Mouse (Mus musculus) gastrocnemius, postnatal 36 days (tissue): ENCODE data around the gene Gdf2. TPM values are rescaled to one million over a fixed set of nuclear protein-coding genes. Genes with fewer than 3 reads are reported as not detected.

Experiments used
- DNase-seq, 2 experiments: peaks; one replicate each; pipeline ENCODE4 v3.0.0; 2022
- intact Hi-C: fragments of 180-260 bp; cut with DNase I; formaldehyde crosslinking; loops from one replicate; pipeline ENCODE4 v1.15.1; 2025
- long read RNA-seq, 2 experiments: library from polyadenylated mRNA; stranded (forward); transcript quantifications; one replicate each; pipeline ENCODE4 v2.0.0; 2021
- total RNA-seq, 2 experiments: library from RNA; stranded (reverse); gene quantifications; 2 replicates each; pipeline ENCODE4 v1.2.3; 2021

Gdf2 gene
- total RNA-seq = not detected
- long read RNA-seq, experiment 1 = 0 reads
- long read RNA-seq, experiment 2 = 0 reads

- no peak for DNase-seq
- intact Hi-C loops = no loop called here
Observed at GRCm38 (mm10) chr14:33940739-33941138, at the start of gene Gdf2. Gdf2 (plus strand) TSS chr14:33941039.

- intact Hi-C loops = no loop called here
- no peak for DNase-seq
Observed at GRCm38 (mm10) chr14:33891507-33891906, 49.3 kb upstream of the Gdf2 start.

DNA sequence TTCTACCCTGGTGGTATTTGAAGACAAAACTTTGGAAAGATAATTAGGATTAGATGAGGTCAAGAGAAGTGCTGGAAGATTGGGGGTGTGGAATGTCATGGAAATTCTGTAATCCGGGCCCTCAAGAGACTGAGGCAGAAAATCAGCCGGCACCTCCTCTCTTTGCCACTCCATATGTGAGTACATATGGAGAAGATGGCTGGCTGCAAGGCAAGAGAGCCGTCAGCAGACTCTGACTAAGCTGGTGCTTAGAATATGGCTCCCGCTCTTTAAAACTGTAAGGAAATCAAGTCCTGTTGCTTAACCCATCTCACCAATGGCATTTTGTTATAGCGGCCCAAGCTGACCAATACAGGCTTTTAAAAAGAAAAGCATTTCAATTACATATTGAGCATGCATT lies 45.1 kb upstream of the Gdf2 start:
- intact Hi-C loops = no loop called here
- DNase-seq = no peak

DNA sequence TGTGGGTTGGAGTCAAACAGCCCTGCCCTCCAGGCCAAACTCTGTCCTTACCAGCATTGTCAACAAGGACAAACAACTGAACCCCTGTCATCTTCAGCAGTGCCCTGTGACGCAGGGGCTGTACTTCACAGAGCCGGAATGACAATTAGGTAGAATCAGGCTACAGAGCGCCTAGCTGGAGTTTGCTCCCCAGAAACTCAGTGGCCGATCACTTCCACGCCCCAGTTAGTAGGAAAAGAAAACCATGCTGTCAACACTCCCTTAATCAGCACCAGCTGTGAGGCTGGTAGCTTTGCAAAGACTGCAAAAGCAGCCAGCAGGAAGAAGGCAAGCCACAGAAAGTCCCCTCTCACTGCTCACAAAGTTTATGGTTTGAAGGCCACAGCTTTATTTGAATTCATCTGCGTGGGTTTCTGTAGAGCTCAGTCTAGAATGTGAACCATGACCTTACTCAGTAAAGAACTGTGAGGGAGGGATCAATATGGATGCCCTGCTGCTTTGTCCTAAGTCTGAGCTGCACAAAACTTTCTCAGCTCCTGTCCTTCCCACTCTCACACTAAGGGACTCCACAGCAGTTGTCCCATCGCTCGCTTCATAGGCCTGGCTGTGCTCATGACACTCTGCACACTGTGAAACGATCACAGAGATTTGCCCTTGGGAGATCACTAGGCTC lies 44.1 kb upstream of the Gdf2 start:
- no peak for DNase-seq
- intact Hi-C loops = no loop called here

GRCm38 (mm10) chr14:33902783-33903182 lies 38.1 kb upstream of the Gdf2 start:
- intact Hi-C loops = no loop called here
- peak in 1 of 2 experiments; percentile 0 for DNase-seq

GRCm38 (mm10) chr14:33903199-33903598 lies 37.6 kb upstream of the Gdf2 start:
- peak in 1 of 2 experiments; percentile 13 for DNase-seq
- intact Hi-C loops = no loop called here

- no peak for DNase-seq
- intact Hi-C loops = no loop called here
Observed at GRCm38 (mm10) chr14:33904851-33905250, 36.0 kb upstream of the Gdf2 start.

GRCm38 (mm10) chr14:33913727-33914126 lies 27.1 kb upstream of the Gdf2 start:
- peak; percentile 29 to 43 for DNase-seq
- intact Hi-C loops = loop anchor here (1.0 to 10.0 kb wide), 2 partner anchors 139 to 218 kb away; no protein-coding TSS in a partner anchor

DNA sequence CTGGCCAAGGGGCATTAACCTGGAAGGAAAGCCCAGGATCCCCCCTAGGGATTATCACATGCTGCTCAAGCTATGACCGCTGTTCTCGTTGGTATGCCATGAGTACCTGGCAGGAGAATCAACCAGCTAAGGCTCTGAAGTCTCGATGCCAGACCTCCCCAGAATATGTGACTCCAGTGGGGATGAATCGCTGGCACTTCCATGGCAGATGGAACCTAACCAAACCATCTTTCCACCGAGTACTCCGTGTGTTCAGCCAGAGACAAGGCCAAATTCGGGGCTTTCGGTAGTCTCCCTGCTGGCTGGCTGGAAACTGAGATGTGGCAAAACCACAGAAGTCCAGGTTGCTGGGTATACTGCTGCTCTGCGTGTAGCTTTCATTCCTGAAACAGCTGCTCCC lies 26.6 kb upstream of the Gdf2 start:
- intact Hi-C loops = loop anchor here (10.0 kb wide), 1 partner anchor 139 kb away; no protein-coding TSS in a partner anchor

GRCm38 (mm10) chr14:33920727-33921559 lies 19.9 kb upstream of the Gdf2 start:
- no peak for DNase-seq
- intact Hi-C loops = no loop called here

More for the DNA sequence above, 26.6 kb upstream of the Gdf2 start:
- peak in 1 of 2 experiments; percentile 9 for DNase-seq

- no peak for DNase-seq
- intact Hi-C loops = no loop called here
Observed at GRCm38 (mm10) chr14:33922771-33923167, 18.1 kb upstream of the Gdf2 start.

GRCm38 (mm10) chr14:33923168-33924070 lies 17.4 kb upstream of the Gdf2 start, which contains the start of gene Gdf10:
Gdf10 (plus strand) TSS chr14:33923587.
- intact Hi-C loops = no loop called here
- DNase-seq = peak in 1 of 2 experiments; percentile 30

- no peak for DNase-seq
- intact Hi-C loops = loop anchor here (5.0 kb wide), 2 partner anchors 235 to 260 kb away; no protein-coding TSS in a partner anchor
Observed at GRCm38 (mm10) chr14:33931853-33932252, 9.0 kb upstream of the Gdf2 start.

DNA sequence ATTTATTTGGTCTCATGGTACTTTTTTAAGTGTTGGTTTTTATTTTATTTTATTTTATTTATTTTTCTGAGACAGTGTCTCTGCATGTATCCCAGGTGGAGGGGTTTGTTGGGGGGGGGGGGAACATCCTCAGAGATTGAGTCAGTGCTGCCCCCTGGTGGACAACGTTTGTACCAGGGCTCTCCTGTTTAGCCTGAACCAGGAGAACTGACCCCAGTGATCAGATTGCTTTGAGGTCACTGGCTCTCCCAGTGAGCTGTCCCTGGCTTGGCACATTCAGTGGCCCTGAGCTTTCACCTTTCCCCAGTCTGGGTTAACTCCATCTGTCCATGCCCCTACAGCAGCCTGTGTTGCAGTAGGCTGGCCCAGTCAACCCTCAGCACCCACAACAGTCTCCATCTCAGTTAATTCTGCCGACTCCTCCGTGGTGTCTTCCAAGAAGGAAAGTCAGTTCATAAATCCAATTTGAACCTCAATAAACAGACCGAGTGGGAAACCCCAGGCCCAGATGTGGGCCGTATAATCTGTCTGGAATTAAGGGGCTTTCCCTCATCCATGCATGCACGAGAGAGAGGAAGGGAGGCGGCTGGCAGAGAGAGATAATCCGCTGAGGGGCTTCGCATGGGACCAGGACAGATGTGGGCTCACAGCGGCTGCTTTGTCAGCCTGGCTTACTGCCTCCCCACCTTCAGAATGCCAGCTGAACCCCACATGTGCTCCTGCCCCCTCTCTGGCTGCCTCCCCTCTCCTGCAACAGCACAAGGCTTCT lies 7.7 kb upstream of the Gdf2 start:
- DNase-seq = peak; percentile 40 to 60
- intact Hi-C loops = loop anchor here (5.0 kb wide), 2 partner anchors 236 to 261 kb away; no protein-coding TSS in a partner anchor

- peak in 1 of 2 experiments; percentile 30 for DNase-seq
- intact Hi-C loops = loop anchor here (5.0 kb wide), 2 partner anchors 237 to 262 kb away; no protein-coding TSS in a partner anchor
Observed at GRCm38 (mm10) chr14:33933778-33934317, 7.0 kb upstream of the Gdf2 start.

- DNase-seq = peak; percentile 33 to 51
- intact Hi-C loops = no loop called here
Observed at GRCm38 (mm10) chr14:33939117-33939516, 1.7 kb upstream of the Gdf2 start.

GRCm38 (mm10) chr14:33942222-33942621 lies 1.4 kb downstream of the Gdf2 start:
- no peak for DNase-seq
- intact Hi-C loops = no loop called here

- DNase-seq = no peak
- intact Hi-C loops = no loop called here
Observed at GRCm38 (mm10) chr14:33946125-33946524, 5.3 kb downstream of the Gdf2 start.
